Mouse (Mus musculus): Measurements from ENCODE around the gene Slc11a1. TPM values are rescaled to one million over a fixed set of nuclear protein-coding genes. Genes with fewer than 3 reads are reported as not detected.

Slc11a1 gene
- polyA plus RNA-seq, 1 experiment, result 12.7 TPM

GRCm38 (mm10) chr1:74411753-74412325 is 36.8 kb downstream of the Slc11a1 start:
- Histone ChIP-seq H3K4me1 (ENCODE audit: control insufficient read depth, insufficient read depth, insufficient read length, low read length) (peaks cover 17% of the 10 kb centered on the region; the same call in 1 of the 2 replicates), H3K36me3 (ENCODE audit: control insufficient read depth, insufficient read depth, low read length) (peaks cover 40% of the 10 kb centered on the region), H3K27me3 (ENCODE audit: control insufficient read depth, insufficient read depth, low read length) (no peaks in the 10 kb centered on the region), H3K4me3 (ENCODE audit: low read depth, low read length) (peak overlapping the region; percentile 48), H3K27ac (ENCODE audit: insufficient read depth, low read depth, low read length) (peak overlapping the region; percentile 99)
- TF ChIP-seq POLR2A (IDR thresholded peaks at IDR 0.05; ENCODE audit: low read depth, low read length), result peak; percentile 71; the same call in 1 of the 2 replicates
- TF ChIP-seq CTCF (IDR thresholded peaks at IDR 0.05; ENCODE audit: extremely low read depth, insufficient read length, insufficient replicate concordance, low read depth, low read length), result no peak
- WGBS, result 37% methylated on average over 2 of the region's 2 CpGs

GRCm38 (mm10) chr1:74412711-74413110 is 37.7 kb downstream of the Slc11a1 start:
- H3K27ac ChIP-seq (ENCODE audit: insufficient read depth, low read depth, low read length), result peak overlapping the region; percentile 94
- WGBS, result 28% methylated on average over 8 of the region's 8 CpGs
- TF ChIP-seq CTCF (IDR thresholded peaks at IDR 0.05; ENCODE audit: extremely low read depth, insufficient read length, insufficient replicate concordance, low read depth, low read length) (no peak), POLR2A (IDR thresholded peaks at IDR 0.05; ENCODE audit: low read depth, low read length) (no peak)
- H3K4me3 ChIP-seq (ENCODE audit: low read depth, low read length), result peak overlapping the region; percentile 39
- no peaks in the 10 kb centered on the region for H3K27me3 ChIP-seq (ENCODE audit: control insufficient read depth, insufficient read depth, low read length)
- H3K36me3 ChIP-seq (ENCODE audit: control insufficient read depth, insufficient read depth, low read length), result peaks cover 44% of the 10 kb centered on the region
- H3K4me1 ChIP-seq (ENCODE audit: control insufficient read depth, insufficient read depth, insufficient read length, low read length), result peaks cover 14% of the 10 kb centered on the region; the same call in 1 of the 2 replicates

GRCm38 (mm10) chr1:74415143-74415542 is 40.1 kb downstream of the Slc11a1 start:
- Histone ChIP-seq H3K36me3 (ENCODE audit: control insufficient read depth, insufficient read depth, low read length) (peaks cover 68% of the 10 kb centered on the region), H3K27me3 (ENCODE audit: control insufficient read depth, insufficient read depth, low read length) (no peaks in the 10 kb centered on the region), H3K4me1 (ENCODE audit: control insufficient read depth, insufficient read depth, insufficient read length, low read length) (peaks cover 31% of the 10 kb centered on the region), H3K27ac (ENCODE audit: insufficient read depth, low read depth, low read length) (peak overlapping the region; percentile 94), H3K4me3 (ENCODE audit: low read depth, low read length) (peak overlapping the region; percentile 42)
- WGBS, result 20% methylated on average over 4 of the region's 4 CpGs
- TF ChIP-seq CTCF (IDR thresholded peaks at IDR 0.05; ENCODE audit: extremely low read depth, insufficient read length, insufficient replicate concordance, low read depth, low read length), result no peak
- peak; percentile 84 for TF ChIP-seq POLR2A (IDR thresholded peaks at IDR 0.05; ENCODE audit: low read depth, low read length)

- no peaks in the 10 kb centered on the region for H3K27me3 ChIP-seq (ENCODE audit: control insufficient read depth, insufficient read depth, low read length)
- H3K4me1 ChIP-seq (ENCODE audit: control insufficient read depth, insufficient read depth, insufficient read length, low read length), result peaks cover 31% of the 10 kb centered on the region
- peaks cover 90% of the 10 kb centered on the region for H3K36me3 ChIP-seq (ENCODE audit: control insufficient read depth, insufficient read depth, low read length)
- peak overlapping the region; percentile 60 for H3K27ac ChIP-seq (ENCODE audit: insufficient read depth, low read depth, low read length)
- WGBS, result 25% methylated on average over 17 of the region's 17 CpGs
- no peak for TF ChIP-seq CTCF (IDR thresholded peaks at IDR 0.05; ENCODE audit: extremely low read depth, insufficient read length, insufficient replicate concordance, low read depth, low read length)
- no peak for TF ChIP-seq POLR2A (IDR thresholded peaks at IDR 0.05; ENCODE audit: low read depth, low read length)
- H3K4me3 ChIP-seq (ENCODE audit: low read depth, low read length), result no peak overlapping the region
Observed at GRCm38 (mm10) chr1:74418747-74419439, 43.9 kb downstream of the Slc11a1 start.

GRCm38 (mm10) chr1:74419440-74419794 is 44.4 kb downstream of the Slc11a1 start:
- Histone ChIP-seq H3K27me3 (ENCODE audit: control insufficient read depth, insufficient read depth, low read length) (no peaks in the 10 kb centered on the region), H3K36me3 (ENCODE audit: control insufficient read depth, insufficient read depth, low read length) (peaks cover 90% of the 10 kb centered on the region)

GRCm38 (mm10) chr1:74423147-74423546 is 48.2 kb downstream of the Slc11a1 start:
- TF ChIP-seq CTCF (IDR thresholded peaks at IDR 0.05; ENCODE audit: extremely low read depth, insufficient read length, insufficient replicate concordance, low read depth, low read length) (no peak), POLR2A (IDR thresholded peaks at IDR 0.05; ENCODE audit: low read depth, low read length) (no peak)
- WGBS, result 78% methylated on average over 8 of the region's 8 CpGs
- Histone ChIP-seq H3K27ac (ENCODE audit: insufficient read depth, low read depth, low read length) (no peak overlapping the region), H3K4me1 (ENCODE audit: control insufficient read depth, insufficient read depth, insufficient read length, low read length) (peaks cover 14% of the 10 kb centered on the region), H3K36me3 (ENCODE audit: control insufficient read depth, insufficient read depth, low read length) (peaks cover 97% of the 10 kb centered on the region), H3K27me3 (ENCODE audit: control insufficient read depth, insufficient read depth, low read length) (no peaks in the 10 kb centered on the region), H3K4me3 (ENCODE audit: low read depth, low read length) (no peak overlapping the region)

More at GRCm38 (mm10) chr1:74419440-74419794, 44.4 kb downstream of the Slc11a1 start:
- no peak overlapping the region for H3K4me3 ChIP-seq (ENCODE audit: low read depth, low read length)
- TF ChIP-seq CTCF (IDR thresholded peaks at IDR 0.05; ENCODE audit: extremely low read depth, insufficient read length, insufficient replicate concordance, low read depth, low read length) (no peak), POLR2A (IDR thresholded peaks at IDR 0.05; ENCODE audit: low read depth, low read length) (no peak)
- H3K4me1 ChIP-seq (ENCODE audit: control insufficient read depth, insufficient read depth, insufficient read length, low read length), result peaks cover 29% of the 10 kb centered on the region
- peak overlapping the region; percentile 60 for H3K27ac ChIP-seq (ENCODE audit: insufficient read depth, low read depth, low read length)
- 40% methylated on average over 9 of the region's 9 CpGs for WGBS

GRCm38 (mm10) chr1:74425845-74426244 is 50.9 kb downstream of the Slc11a1 start:
- Histone ChIP-seq H3K27me3 (ENCODE audit: control insufficient read depth, insufficient read depth, low read length) (no peaks in the 10 kb centered on the region), H3K36me3 (ENCODE audit: control insufficient read depth, insufficient read depth, low read length) (peaks cover 96% of the 10 kb centered on the region), H3K27ac (ENCODE audit: insufficient read depth, low read depth, low read length) (0 out of 2 replicates have a peak overlapping the region, but pooled peaks have one; percentile 24), H3K4me1 (ENCODE audit: control insufficient read depth, insufficient read depth, insufficient read length, low read length) (peaks cover 3% of the 10 kb centered on the region; the same call in 1 of the 2 replicates), H3K4me3 (ENCODE audit: low read depth, low read length) (no peak overlapping the region)
- no peak for TF ChIP-seq POLR2A (IDR thresholded peaks at IDR 0.05; ENCODE audit: low read depth, low read length)
- TF ChIP-seq CTCF (IDR thresholded peaks at IDR 0.05; ENCODE audit: extremely low read depth, insufficient read length, insufficient replicate concordance, low read depth, low read length), result no peak
- 69% methylated on average over 7 of the region's 7 CpGs for WGBS
